Mouse (Mus musculus): ENCODE measurements around the gene Drc3. TPM values are rescaled to one million over a fixed set of nuclear protein-coding genes. Genes with fewer than 3 reads are reported as not detected.

Gene Drc3
- polyA plus RNA-seq, 1 experiment from 2014 or later, result 1.3 TPM

GRCm38 (mm10) chr11:60416963-60417716, 64.0 kb downstream of the Drc3 start, which contains the start of gene Gid4:
TSS of gene Gid4 (plus strand) at chr11:60417145.
- peak; percentile 95 for ATAC-seq (replicated peaks; ENCODE audit: low FRiP score)
- no peaks in the 10 kb centered on the region for H3K36me3 ChIP-seq (ENCODE audit: control insufficient read depth, insufficient read depth, low read length)
- peak within 1 kb of the TSS; percentile 86 for H3K4me2 ChIP-seq
- peak within 1 kb of the TSS; percentile 95 for H3K9ac ChIP-seq (ENCODE audit: low read depth, low read length)
- DNase-seq (ENCODE audit: low spot score), result peak; percentile 98
- H3K27me3 ChIP-seq (replicated peaks; ENCODE audit: control insufficient read depth, insufficient read depth, low read length), result no peaks in the 10 kb centered on the region
- under 1% methylated on average over 76 of the region's 81 CpGs for WGBS
- no peaks in the 10 kb centered on the region for H3K9me3 ChIP-seq (ENCODE audit: control insufficient read depth, low read length)
- peak within 1 kb of the TSS; percentile 90 for H3K4me3 ChIP-seq (ENCODE audit: low read depth, low read length)
- peak within 1 kb of the TSS; percentile 88 for H3K27ac ChIP-seq (ENCODE audit: low read depth, low read length)
- H3K4me1 ChIP-seq (replicated peaks; ENCODE audit: control insufficient read depth, insufficient read depth, low read length), result peaks cover 17% of the 10 kb centered on the region

GRCm38 (mm10) chr11:60417717-60418472, 64.8 kb downstream of the Drc3 start, which contains the start of gene Atpaf2:
TSS of gene Atpaf2 (minus strand) at chr11:60418457.
- H3K36me3 ChIP-seq (ENCODE audit: control insufficient read depth, insufficient read depth, low read length), result no peaks in the 10 kb centered on the region
- H3K27ac ChIP-seq (ENCODE audit: low read depth, low read length), result peak within 1 kb of the TSS; percentile 88
- peaks cover 17% of the 10 kb centered on the region for H3K4me1 ChIP-seq (replicated peaks; ENCODE audit: control insufficient read depth, insufficient read depth, low read length)
- peak within 1 kb of the TSS; percentile 86 for H3K4me2 ChIP-seq
- no peaks in the 10 kb centered on the region for H3K9me3 ChIP-seq (ENCODE audit: control insufficient read depth, low read length)
- no peaks in the 10 kb centered on the region for H3K27me3 ChIP-seq (replicated peaks; ENCODE audit: control insufficient read depth, insufficient read depth, low read length)
- H3K4me3 ChIP-seq (ENCODE audit: low read depth, low read length), result peak within 1 kb of the TSS; percentile 90
- ATAC-seq (replicated peaks; ENCODE audit: low FRiP score) (peak; percentile 40), DNase-seq (ENCODE audit: low spot score) (peak; percentile 70)
- peak within 1 kb of the TSS; percentile 95 for H3K9ac ChIP-seq (ENCODE audit: low read depth, low read length)
- under 1% methylated on average over 38 of the region's 39 CpGs for WGBS

GRCm38 (mm10) chr11:60418473-60418803, 65.3 kb downstream of the Drc3 start:
- Histone ChIP-seq H3K4me3 (ENCODE audit: low read depth, low read length) (peak overlapping the region; percentile 90), H3K27ac (ENCODE audit: low read depth, low read length) (peak overlapping the region; percentile 88; the same call in 1 of the 2 replicates), H3K36me3 (ENCODE audit: control insufficient read depth, insufficient read depth, low read length) (no peaks in the 10 kb centered on the region), H3K27me3 (replicated peaks; ENCODE audit: control insufficient read depth, insufficient read depth, low read length) (no peaks in the 10 kb centered on the region), H3K9ac (ENCODE audit: low read depth, low read length) (peak overlapping the region; percentile 95), H3K4me1 (replicated peaks; ENCODE audit: control insufficient read depth, insufficient read depth, low read length) (peaks cover 17% of the 10 kb centered on the region), H3K4me2 (peak overlapping the region; percentile 86), H3K9me3 (ENCODE audit: control insufficient read depth, low read length) (no peaks in the 10 kb centered on the region)
- ATAC-seq (replicated peaks; ENCODE audit: low FRiP score) (no peak), DNase-seq (ENCODE audit: low spot score) (no peak)
- WGBS, result 7% methylated on average over 6 of the region's 6 CpGs

- Histone ChIP-seq H3K9me3 (ENCODE audit: control insufficient read depth, low read length) (no peaks in the 10 kb centered on the region), H3K36me3 (ENCODE audit: control insufficient read depth, insufficient read depth, low read length) (peaks cover 2% of the 10 kb centered on the region; the same call in 1 of the 2 replicates), H3K27me3 (replicated peaks; ENCODE audit: control insufficient read depth, insufficient read depth, low read length) (no peaks in the 10 kb centered on the region), H3K4me3 (ENCODE audit: low read depth, low read length) (no peak overlapping the region), H3K27ac (ENCODE audit: low read depth, low read length) (no peak overlapping the region), H3K4me2 (no peak overlapping the region), H3K9ac (ENCODE audit: low read depth, low read length) (no peak overlapping the region), H3K4me1 (replicated peaks; ENCODE audit: control insufficient read depth, insufficient read depth, low read length) (peaks cover 10% of the 10 kb centered on the region)
- DNase-seq (ENCODE audit: low spot score), result no peak
- ATAC-seq (replicated peaks; ENCODE audit: low FRiP score), result no peak
- whole genome bisulfite sequencing, result 71% methylated on average over 5 of the region's 6 CpGs
These were observed 69.0 kb downstream of the Drc3 start for GRCm38 (mm10) chr11:60422046-60422668.

DNA sequence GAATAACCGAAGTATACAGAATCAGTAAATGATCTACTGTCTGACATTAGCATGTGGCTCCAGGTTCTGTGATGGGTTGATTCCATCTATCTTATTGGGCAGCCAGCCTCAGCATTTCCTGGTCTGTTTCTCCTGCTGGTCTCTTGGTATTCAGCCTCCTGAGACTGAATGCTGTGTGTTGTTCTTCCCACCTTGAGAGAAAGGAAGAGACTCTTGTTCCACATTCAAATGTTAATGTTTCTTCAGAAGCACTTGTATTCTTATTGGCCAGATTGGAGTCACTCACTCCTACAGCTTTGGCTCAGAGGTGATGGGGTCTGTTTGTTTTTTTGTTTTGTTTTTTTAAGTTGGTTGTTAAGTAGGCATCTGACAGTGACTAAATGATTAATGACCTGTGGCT, 69.9 kb downstream of the Drc3 start:
- Histone ChIP-seq H3K27ac (ENCODE audit: low read depth, low read length) (no peak overlapping the region), H3K36me3 (ENCODE audit: control insufficient read depth, insufficient read depth, low read length) (peaks cover 4% of the 10 kb centered on the region; the same call in 1 of the 2 replicates), H3K9ac (ENCODE audit: low read depth, low read length) (no peak overlapping the region), H3K4me1 (replicated peaks; ENCODE audit: control insufficient read depth, insufficient read depth, low read length) (peaks cover 10% of the 10 kb centered on the region), H3K4me2 (no peak overlapping the region), H3K27me3 (replicated peaks; ENCODE audit: control insufficient read depth, insufficient read depth, low read length) (no peaks in the 10 kb centered on the region), H3K9me3 (ENCODE audit: control insufficient read depth, low read length) (no peaks in the 10 kb centered on the region), H3K4me3 (ENCODE audit: low read depth, low read length) (no peak overlapping the region)
- DNase-seq (ENCODE audit: low spot score) (no peak), ATAC-seq (replicated peaks; ENCODE audit: low FRiP score) (no peak)
- 53% methylated on average over 1 of the region's 1 CpGs for WGBS

GRCm38 (mm10) chr11:60426417-60426816, 73.3 kb downstream of the Drc3 start:
- Histone ChIP-seq H3K4me2 (no peak overlapping the region), H3K9me3 (ENCODE audit: control insufficient read depth, low read length) (no peaks in the 10 kb centered on the region), H3K4me1 (replicated peaks; ENCODE audit: control insufficient read depth, insufficient read depth, low read length) (no peaks in the 10 kb centered on the region), H3K27me3 (replicated peaks; ENCODE audit: control insufficient read depth, insufficient read depth, low read length) (no peaks in the 10 kb centered on the region), H3K9ac (ENCODE audit: low read depth, low read length) (no peak overlapping the region), H3K27ac (ENCODE audit: low read depth, low read length) (no peak overlapping the region), H3K36me3 (ENCODE audit: control insufficient read depth, insufficient read depth, low read length) (peaks cover 11% of the 10 kb centered on the region; the same call in 1 of the 2 replicates), H3K4me3 (ENCODE audit: low read depth, low read length) (no peak overlapping the region)
- ATAC-seq (replicated peaks; ENCODE audit: low FRiP score) (no peak), DNase-seq (ENCODE audit: low spot score) (no peak)
- WGBS, result 76% methylated on average over 1 of the region's 1 CpGs

DNA sequence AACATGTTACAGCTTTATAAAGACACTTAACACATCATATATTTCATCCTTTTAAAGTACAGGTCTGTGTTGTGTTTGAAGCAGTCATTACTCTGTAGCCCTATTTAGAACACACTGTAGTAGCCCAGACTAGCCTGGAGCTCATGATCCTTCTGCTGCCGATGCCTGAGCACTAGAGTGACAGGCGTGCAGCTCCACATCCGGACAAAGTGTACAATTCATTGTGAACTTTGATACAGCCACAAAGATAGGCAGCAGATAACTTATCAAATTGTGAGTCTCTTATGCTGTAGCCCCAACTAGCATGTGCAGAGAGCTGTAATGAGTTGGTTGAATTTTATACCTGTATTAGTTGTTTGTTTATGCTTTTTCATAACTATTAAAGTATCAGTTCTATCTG, 74.5 kb downstream of the Drc3 start:
- Histone ChIP-seq H3K4me3 (ENCODE audit: low read depth, low read length) (no peak overlapping the region), H3K36me3 (ENCODE audit: control insufficient read depth, insufficient read depth, low read length) (peaks cover 16% of the 10 kb centered on the region; the same call in 1 of the 2 replicates), H3K9me3 (ENCODE audit: control insufficient read depth, low read length) (no peaks in the 10 kb centered on the region), H3K27me3 (replicated peaks; ENCODE audit: control insufficient read depth, insufficient read depth, low read length) (no peaks in the 10 kb centered on the region), H3K9ac (ENCODE audit: low read depth, low read length) (no peak overlapping the region), H3K27ac (ENCODE audit: low read depth, low read length) (no peak overlapping the region), H3K4me2 (no peak overlapping the region), H3K4me1 (replicated peaks; ENCODE audit: control insufficient read depth, insufficient read depth, low read length) (no peaks in the 10 kb centered on the region)
- no peak for DNase-seq (ENCODE audit: low spot score)
- no peak for ATAC-seq (replicated peaks; ENCODE audit: low FRiP score)
- 89% methylated on average over 3 of the region's 3 CpGs for WGBS

- no peak overlapping the region for H3K4me3 ChIP-seq (ENCODE audit: low read depth, low read length)
- H3K4me1 ChIP-seq (replicated peaks; ENCODE audit: control insufficient read depth, insufficient read depth, low read length), result no peaks in the 10 kb centered on the region; the same call in 1 of the 2 replicates
- no peaks in the 10 kb centered on the region for H3K9me3 ChIP-seq (ENCODE audit: control insufficient read depth, low read length)
- no peak for ATAC-seq (replicated peaks; ENCODE audit: low FRiP score)
- no peak overlapping the region for H3K27ac ChIP-seq (ENCODE audit: low read depth, low read length)
- H3K27me3 ChIP-seq (replicated peaks; ENCODE audit: control insufficient read depth, insufficient read depth, low read length), result no peaks in the 10 kb centered on the region
- no peak overlapping the region for H3K9ac ChIP-seq (ENCODE audit: low read depth, low read length)
- peaks cover 25% of the 10 kb centered on the region for H3K36me3 ChIP-seq (ENCODE audit: control insufficient read depth, insufficient read depth, low read length)
- no peak for DNase-seq (ENCODE audit: low spot score)
- H3K4me2 ChIP-seq, result no peak overlapping the region
These were observed 80.4 kb downstream of the Drc3 start for GRCm38 (mm10) chr11:60433501-60433900.
